Mouse (Mus musculus) E14TG2a.4 (cell line): Measurements from ENCODE around the gene Lce3e.

Experiments
- CTCF ChIP-seq: conservative IDR thresholded peaks from 2 replicates; pipeline ENCODE4 v1.5.1; 2014; ENCODE audit warnings: low read length
- NANOG ChIP-seq: IDR thresholded peaks from 2 replicates; pipeline ENCODE4 v1.6.1; 2014; ENCODE audit warnings: borderline replicate concordance, low read length, mixed read lengths
- POU5F1 ChIP-seq: IDR thresholded peaks from 2 replicates; pipeline ENCODE4 v1.6.1; 2014; ENCODE audit warnings: low read length, borderline replicate concordance

GRCm38 (mm10) chr3:93000621-93001020 lies 33.8 kb downstream of the Lce3e start:
- TF ChIP-seq CTCF, result no peak
- no peak for TF ChIP-seq POU5F1
- no peak for TF ChIP-seq NANOG
